Mouse (Mus musculus) CH12.LX (cell line): ENCODE data around the gene E2f2. TPM values are rescaled to one million over a fixed set of nuclear protein-coding genes. Genes with fewer than 3 reads are reported as not detected.

Source experiments
- DNase-seq: peaks from one replicate; pipeline ENCODE4 v3.0.0-alpha.2; 2013; ENCODE audit errors: extremely low read depth
- H3K27ac ChIP-seq: 2 replicates; pipeline ENCODE4 v1.5.1; 2012; ENCODE audit warnings: low read depth, mild to moderate bottlenecking, control low read depth, moderate library complexity; ENCODE audit not compliant: insufficient read depth
- H3K27me3 ChIP-seq: replicated peaks from 2 replicates; pipeline ENCODE3; 2012; ENCODE audit warnings: inconsistent platforms
- H3K36me3 ChIP-seq, 2 experiments: replicated peaks in 1 of 2; 2 replicates each; pipeline versions ENCODE3 to v1.6.1; 2012; ENCODE audit warnings: inconsistent platforms in 1 of 2, low read length in 1 of 2, mild to moderate bottlenecking in 1 of 2, mixed read lengths in 1 of 2, moderate library complexity in 1 of 2; ENCODE audit not compliant: control insufficient read depth in 1 of 2, insufficient read depth in 1 of 2
- H3K4me1 ChIP-seq, 2 experiments: 2 replicates each; pipeline ENCODE4 v1.6.1; 2012; ENCODE audit warnings: inconsistent platforms in 1 of 2, moderate library complexity in 1 of 2; ENCODE audit not compliant: insufficient read depth in 2 of 2, control insufficient read depth in 1 of 2
- H3K4me2 ChIP-seq: 2 replicates; pipeline ENCODE4 v1.6.1; 2012; ENCODE audit warnings: low read depth, mild to moderate bottlenecking, control low read depth; ENCODE audit not compliant: poor library complexity, insufficient read depth, severe bottlenecking
- H3K4me3 ChIP-seq, 3 experiments: fragments of 150-350 bp in 1 of 3; sonication (generic) in 1 of 3; replicated peaks in 1 of 3; 2 replicates each; pipeline versions ENCODE3 to v1.5.1; 2011 to 2012; ENCODE audit warnings: low read depth in 2 of 3, low read length in 2 of 3, mild to moderate bottlenecking in 2 of 3, moderate library complexity in 2 of 3, control low read depth in 1 of 3, improper control_type of control experiment in 1 of 3, inconsistent platforms in 1 of 3, mixed read lengths in 1 of 3; ENCODE audit not compliant: poor library complexity in 1 of 3
- H3K79me2 ChIP-seq: replicated peaks from 2 replicates; pipeline ENCODE4 v1.6.1; 2012; ENCODE audit warnings: mild to moderate bottlenecking, moderate library complexity; ENCODE audit not compliant: control insufficient read depth, poor library complexity, insufficient read depth, severe bottlenecking; ENCODE audit errors: extremely low read depth
- H3K9ac ChIP-seq: 2 replicates; pipeline ENCODE4 v1.6.1; 2012; ENCODE audit warnings: low read depth, mild to moderate bottlenecking, control low read depth, moderate library complexity; ENCODE audit not compliant: insufficient read depth
- H3K9me3 ChIP-seq: replicated peaks from 2 replicates; pipeline ENCODE3; 2012; ENCODE audit warnings: low read length, inconsistent platforms, mixed read lengths
- BHLHE40 ChIP-seq: IDR thresholded peaks from 2 replicates; pipeline ENCODE4 v1.6.1; 2011; ENCODE audit warnings: mild to moderate bottlenecking, low read depth, low read length, improper control_type of control experiment
- CHD1 ChIP-seq: IDR thresholded peaks from 2 replicates; pipeline ENCODE4 v1.6.1; 2012; ENCODE audit warnings: low read depth, low read length, improper control_type of control experiment, inconsistent platforms
- CHD2 ChIP-seq: IDR thresholded peaks from 2 replicates; pipeline ENCODE4 v1.6.1; 2011; ENCODE audit warnings: low read length, improper control_type of control experiment
- CTCF ChIP-seq, 2 experiments: IDR thresholded peaks in 1 of 2; conservative IDR thresholded peaks in 1 of 2; 2 replicates each; pipeline ENCODE4 v1.5.1; 2011 to 2012; ENCODE audit warnings: low read depth in 2 of 2, low read length in 2 of 2, improper control_type of control experiment in 1 of 2, inconsistent platforms in 1 of 2, mild to moderate bottlenecking in 1 of 2, moderate library complexity in 1 of 2
- ELF1 ChIP-seq: IDR thresholded peaks from 2 replicates; pipeline ENCODE4 v1.6.1; 2014; ENCODE audit warnings: low read depth, mild to moderate bottlenecking, inconsistent platforms, low read length, improper control_type of control experiment
- EP300 ChIP-seq: IDR thresholded peaks from 2 replicates; pipeline ENCODE4 v1.6.1; 2011; ENCODE audit warnings: low read length, improper control_type of control experiment
- ETS1 ChIP-seq: conservative IDR thresholded peaks from 2 replicates; pipeline ENCODE4 v1.6.1; 2012; ENCODE audit warnings: low read depth, mild to moderate bottlenecking, inconsistent platforms, low read length, improper control_type of control experiment, moderate library complexity
- GABPA ChIP-seq: IDR thresholded peaks from 2 replicates; pipeline ENCODE4 v1.6.1; 2012; ENCODE audit warnings: low read depth, low read length, improper control_type of control experiment, inconsistent platforms; ENCODE audit not compliant: insufficient replicate concordance
- HCFC1 ChIP-seq: IDR thresholded peaks from 2 replicates; pipeline ENCODE4 v1.6.1; 2012; ENCODE audit warnings: low read depth, mild to moderate bottlenecking, inconsistent platforms, low read length, improper control_type of control experiment
- IRF4 ChIP-seq: IDR thresholded peaks from 2 replicates; pipeline ENCODE4 v1.6.1; 2014; ENCODE audit warnings: low read depth, mild to moderate bottlenecking, inconsistent platforms, low read length, improper control_type of control experiment
- JUN ChIP-seq: IDR thresholded peaks from 2 replicates; pipeline ENCODE4 v1.6.1; 2011; ENCODE audit warnings: low read depth, mild to moderate bottlenecking, low read length, improper control_type of control experiment, moderate library complexity; ENCODE audit not compliant: insufficient read depth
- KAT2A ChIP-seq: IDR thresholded peaks from 2 replicates; pipeline ENCODE4 v1.6.1; 2012; ENCODE audit warnings: low read length, improper control_type of control experiment, inconsistent platforms; ENCODE audit not compliant: insufficient replicate concordance
- MAX ChIP-seq: IDR thresholded peaks from 2 replicates; pipeline ENCODE4 v1.6.1; 2011; ENCODE audit warnings: low read length, improper control_type of control experiment
- MEF2A ChIP-seq: IDR thresholded peaks from 2 replicates; pipeline ENCODE4 v1.6.1; 2014; ENCODE audit warnings: low read depth, mild to moderate bottlenecking, inconsistent platforms, low read length, improper control_type of control experiment, borderline replicate concordance
- MXI1 ChIP-seq: IDR thresholded peaks from 2 replicates; pipeline ENCODE4 v1.6.1; 2011; ENCODE audit warnings: mild to moderate bottlenecking, low read depth, low read length, improper control_type of control experiment
- MYC ChIP-seq: IDR thresholded peaks from 2 replicates; pipeline ENCODE4 v1.6.1; 2011; ENCODE audit warnings: low read depth, mild to moderate bottlenecking, improper control_type of control experiment, low read length
- NELFE ChIP-seq: IDR thresholded peaks from 2 replicates; pipeline ENCODE4 v1.6.1; 2011; ENCODE audit warnings: low read depth, low read length, improper control_type of control experiment
- POLR2A ChIP-seq: IDR thresholded peaks from 2 replicates; pipeline ENCODE4 v1.6.1; 2011; ENCODE audit warnings: low read depth, mild to moderate bottlenecking, improper control_type of control experiment, low read length
- RAD21 ChIP-seq: IDR thresholded peaks from 2 replicates; pipeline ENCODE4 v1.6.1; 2011; ENCODE audit warnings: low read depth, mild to moderate bottlenecking, low read length, improper control_type of control experiment, moderate library complexity
- SIN3A ChIP-seq: IDR thresholded peaks from 2 replicates; pipeline ENCODE4 v1.6.1; 2012; ENCODE audit warnings: low read length, improper control_type of control experiment, inconsistent platforms
- SMC3 ChIP-seq: IDR thresholded peaks from 2 replicates; pipeline ENCODE4 v1.6.1; 2011; ENCODE audit warnings: low read depth, low read length, improper control_type of control experiment
- TBP ChIP-seq: conservative IDR thresholded peaks from 2 replicates; pipeline ENCODE4 v1.6.1; 2011; ENCODE audit warnings: low read depth, low read length, improper control_type of control experiment
- TCF12 ChIP-seq: IDR thresholded peaks from 2 replicates; pipeline ENCODE4 v1.6.1; 2014; ENCODE audit warnings: low read depth, mild to moderate bottlenecking, inconsistent platforms, low read length, improper control_type of control experiment
- UBTF ChIP-seq: IDR thresholded peaks from 2 replicates; pipeline ENCODE4 v1.6.1; 2012; ENCODE audit warnings: low read depth, mild to moderate bottlenecking, inconsistent platforms, low read length, improper control_type of control experiment, moderate library complexity
- USF1 ChIP-seq: IDR thresholded peaks from 2 replicates; pipeline ENCODE4 v1.6.1; 2014; ENCODE audit warnings: low read depth, mild to moderate bottlenecking, inconsistent platforms, low read length, improper control_type of control experiment
- USF2 ChIP-seq: conservative IDR thresholded peaks from 2 replicates; pipeline ENCODE4 v1.6.1; 2011; ENCODE audit warnings: low read depth, low read length, improper control_type of control experiment
- ZC3H11A ChIP-seq: IDR thresholded peaks from 2 replicates; pipeline ENCODE4 v1.6.1; 2012; ENCODE audit warnings: low read depth, mild to moderate bottlenecking, inconsistent platforms, low read length, improper control_type of control experiment
- ZKSCAN1 ChIP-seq: IDR thresholded peaks from 2 replicates; pipeline ENCODE4 v1.6.1; 2012; ENCODE audit warnings: low read depth, inconsistent platforms, low read length, improper control_type of control experiment, borderline replicate concordance
- ZMIZ1 ChIP-seq: IDR thresholded peaks from 2 replicates; pipeline ENCODE4 v1.6.1; 2012; ENCODE audit warnings: low read depth, mild to moderate bottlenecking, inconsistent platforms, low read length, improper control_type of control experiment
- ZNF384 ChIP-seq: IDR thresholded peaks from 2 replicates; pipeline ENCODE4 v1.6.1; 2012; ENCODE audit warnings: low read depth, low read length, improper control_type of control experiment, inconsistent platforms
- dilution Hi-C: fragments of 300-500 bp; cut with MboI; formaldehyde crosslinking; loops from 2 replicates; pipeline ENCODE4 v1.14.3; 2020; ENCODE audit warnings: low sequenced_read_pairs; ENCODE audit not compliant: extremely low pct_unique_long_range_greater_than_20kb, extremely low pct_ligation_motif_present
- in situ Hi-C: fragments of 300-500 bp; cut with MboI; formaldehyde crosslinking; loops from 3 replicates; pipeline ENCODE4 v1.14.3; 2019; ENCODE audit warnings: low sequenced_read_pairs, low pct_ligation_motif_present, low pct_unique_long_range_greater_than_20kb, mixed read lengths
- polyA plus RNA-seq: library from polyadenylated mRNA; unstranded; fragments of >175 nt; gene quantifications from 2 replicates; pipeline ENCODE4 v1.2.1, GENCODE M21; 2012; ENCODE audit warnings: low read depth; ENCODE audit not compliant: insufficient read length
- total RNA-seq, 2 experiments: library from RNA; depleted of rRNA; stranded (reverse); fragments of 300-350 nt in 1 of 2; fragments of >200 nt in 1 of 2; gene quantifications; 2 replicates each; pipeline ENCODE4 v1.2.3; 2012 to 2014

E2f2 gene
- total and polyA plus RNA-seq, 3 experiments = 3.9 to 7.2 (median 4.4) TPM

DNA sequence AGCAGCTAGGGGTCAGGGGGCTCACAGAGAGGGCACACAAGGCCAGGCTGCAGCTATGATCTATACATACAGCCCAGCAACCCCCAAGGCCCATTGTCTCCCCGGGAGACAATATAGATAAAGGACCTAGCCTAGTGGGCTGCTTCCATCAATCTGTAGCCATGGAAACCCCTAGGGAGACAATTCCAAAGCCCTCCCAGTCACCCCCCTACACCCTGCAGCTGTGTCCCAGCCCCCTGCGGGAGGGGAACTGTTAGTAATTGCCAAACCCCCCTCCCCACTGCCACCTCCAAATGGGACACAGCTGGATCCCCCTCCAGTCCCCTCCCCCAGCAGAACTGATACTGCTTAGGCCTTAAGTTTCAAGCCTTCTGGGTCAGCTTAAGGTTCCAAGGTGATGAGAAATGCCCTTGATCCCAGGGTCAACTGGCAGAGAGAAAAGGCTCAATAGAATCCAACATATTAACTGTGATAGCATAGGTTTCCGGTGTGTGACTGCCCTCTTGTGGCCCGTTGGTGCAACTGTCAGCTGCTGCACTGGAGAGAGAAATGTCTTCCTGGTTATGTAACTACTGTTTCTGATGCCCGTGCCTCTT lies 12.3 kb upstream of the E2f2 start:
- Histone ChIP-seq H3K9me3 (no peaks in the 10 kb centered on the region), H3K27me3 (peaks cover 19% of the 10 kb centered on the region), H3K9ac (no peak overlapping the region), H3K4me3 (no peak overlapping the region), H3K4me1 (peaks cover 0 to 5% of the 10 kb centered on the region in 2 experiments; a peak in 2 of 4 replicates), H3K27ac (no peak overlapping the region), H3K4me2 (no peak overlapping the region), H3K79me2 (no peaks in the 10 kb centered on the region), H3K36me3 (no peaks in the 10 kb centered on the region)
- dilution Hi-C loops = no loop called here
- DNase-seq = peak; percentile 81
- in situ Hi-C loops = loop anchor here (5.0 kb wide), 1 partner anchor 42 kb away; no protein-coding TSS in a partner anchor
- TF ChIP-seq ZC3H11A (peak; percentile 97), ELF1 (peak; percentile 68), SMC3 (peak; percentile 98), RAD21 (peak; percentile 97), EP300 (no peak), ETS1 (no peak), CTCF (conservative IDR thresholded peaks at IDR 0.05 in 1 of 2, IDR thresholded peaks at IDR 0.05 in 1 of 2; ENCODE audit: low read depth in 2 of 2, low read length in 2 of 2) (peak; percentile 95 to 96), UBTF (no peak), HCFC1 (peak; percentile 15; the same call in 1 of the 2 replicates), MAX (no peak), IRF4 (peak; percentile 25; the same call in 1 of the 2 replicates), USF1 (no peak)

DNA sequence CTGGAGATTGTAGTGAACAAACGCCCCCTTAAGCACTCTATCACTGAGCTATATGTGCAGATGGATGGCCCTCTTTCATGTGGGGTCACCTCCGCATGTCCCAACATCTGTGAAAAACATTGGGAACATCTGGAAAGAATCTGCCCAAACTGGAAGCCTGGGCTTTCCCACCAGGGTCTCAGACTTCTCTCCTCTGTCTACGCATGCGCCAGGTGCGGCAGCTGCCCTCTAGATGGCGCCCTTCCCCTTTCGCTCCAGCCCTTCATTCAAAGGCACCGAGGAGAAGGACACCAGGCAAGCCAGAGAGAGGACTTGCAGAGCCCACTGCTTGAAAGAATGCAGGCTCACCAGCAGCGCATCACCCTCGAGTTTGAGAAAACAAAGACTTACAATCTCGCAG lies 8.7 kb upstream of the E2f2 start:
- H3K79me2 ChIP-seq = no peaks in the 10 kb centered on the region
- no peaks in the 10 kb centered on the region for H3K36me3 ChIP-seq
- in situ Hi-C loops (loop anchor here (5.0 kb wide), 1 partner anchor 39 kb away; no protein-coding TSS in a partner anchor), dilution Hi-C loops (no loop called here)
- peaks cover 0 to 5% of the 10 kb centered on the region in 2 experiments; a peak in 2 of 4 replicates for H3K4me1 ChIP-seq
- no peaks in the 10 kb centered on the region for H3K9me3 ChIP-seq
- peak overlapping the region; percentile 60; the same call in 1 of the 2 replicates for H3K4me2 ChIP-seq
- H3K4me3 ChIP-seq = no peak overlapping the region
- peaks cover 8% of the 10 kb centered on the region for H3K27me3 ChIP-seq
- DNase-seq = peak; percentile 78
- no peak overlapping the region for H3K9ac ChIP-seq
- H3K27ac ChIP-seq = no peak overlapping the region
- TF ChIP-seq EP300 (no peak), POLR2A (no peak), JUN (no peak), MEF2A (no peak), CHD2 (no peak), USF1 (no peak), IRF4 (peak; percentile 38), SMC3 (peak; percentile 98), ZNF384 (peak; percentile 50), TCF12 (0 out of 2 replicates have a peak, but pooled peaks have one; percentile 25), MYC (no peak), ETS1 (no peak), ZKSCAN1 (no peak), MAX (no peak), CHD1 (no peak), CTCF (conservative IDR thresholded peaks at IDR 0.05 in 1 of 2, IDR thresholded peaks at IDR 0.05 in 1 of 2; ENCODE audit: low read depth in 2 of 2, low read length in 2 of 2) (peak; percentile 75 to 99), ZMIZ1 (no peak), TBP (no peak), UBTF (no peak), GABPA (no peak), BHLHE40 (no peak), SIN3A (0 out of 2 replicates have a peak, but pooled peaks have one; percentile 21), HCFC1 (no peak), NELFE (peak; percentile 40; the same call in 1 of the 2 replicates), ELF1 (no peak), USF2 (no peak), MXI1 (no peak), KAT2A (no peak)
